In the genomic region with DNA sequence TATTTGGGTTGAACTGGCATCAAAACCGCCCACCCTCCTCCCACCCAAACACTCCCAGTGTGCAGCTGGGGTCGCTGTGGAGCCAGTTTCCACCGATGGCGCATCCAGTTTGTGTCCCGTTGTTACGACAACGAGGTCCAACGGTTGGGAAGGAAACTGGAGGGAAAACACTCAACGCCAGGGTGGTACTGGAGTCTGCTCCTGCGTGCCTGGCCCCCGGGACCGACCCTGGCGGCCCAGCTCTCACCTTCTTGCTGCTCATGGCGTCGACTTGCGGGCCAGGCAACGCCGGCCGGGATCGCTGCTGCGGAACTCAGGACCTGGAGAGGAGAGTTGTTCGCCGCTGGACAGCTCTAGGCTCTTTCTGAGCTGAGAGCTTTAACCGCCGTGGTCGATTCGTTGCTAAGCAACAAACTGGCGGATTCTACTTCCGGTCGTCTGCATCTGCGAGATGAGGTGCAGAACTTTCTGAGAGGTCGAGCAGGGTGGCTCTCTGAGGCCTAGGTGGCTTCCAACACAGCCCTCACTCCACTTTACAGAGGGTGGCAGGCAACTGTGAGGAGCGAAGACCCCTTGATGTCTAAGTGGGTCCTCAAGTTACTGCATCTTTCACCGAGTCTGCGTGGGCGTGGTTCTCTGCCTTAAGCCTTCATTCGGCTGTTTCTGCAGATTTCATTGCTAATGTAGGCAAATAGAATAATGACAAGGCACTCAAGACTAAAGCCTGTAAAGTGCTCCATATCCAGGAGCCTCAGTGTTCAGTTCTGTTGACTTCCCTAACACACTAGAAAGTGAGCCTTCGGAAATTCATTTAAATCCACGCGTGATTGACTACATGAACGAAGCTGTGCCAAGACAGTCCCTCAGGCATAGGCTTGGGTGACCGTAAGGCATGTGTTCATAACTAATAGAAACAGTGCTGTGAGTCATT, we compare ENCODE assay signal across 8 mouse cellular contexts. TPM values are rescaled to one million over a fixed set of nuclear protein-coding genes. Genes with fewer than 3 reads are reported as not detected.
A peak's percentile ranks its signal among the peaks of the same experiment; 100 is the strongest.
DNase-seq lines count a peak whose midpoint lies in the region; ATAC-seq lines count a peak whose summit lies in the region.

Gene Dnah7a (minus strand): TSS at position 354 of the 931 bp plus-strand sequence.

- peak within 1 kb of the TSS; percentile 70 for H3K27ac ChIP-seq in forebrain, embryonic 13.5 days
- peak within 1 kb of the TSS; percentile 89 for H3K27ac ChIP-seq in hindbrain, embryonic 10.5 days

- H3K9ac ChIP-seq in forebrain, embryonic 13.5 days, result peak within 1 kb of the TSS; percentile 73

- no peaks in the 10 kb centered on the region for H3K36me3 ChIP-seq in forebrain, embryonic 13.5 days (ENCODE audit: poor library complexity, severe bottlenecking)
- no peaks in the 10 kb centered on the region for H3K36me3 ChIP-seq in hindbrain, embryonic 10.5 days

- peak within 1 kb of the TSS; percentile 57 for H3K4me3 ChIP-seq in forebrain, embryonic 13.5 days
- peak within 1 kb of the TSS; percentile 63 for H3K4me3 ChIP-seq in hindbrain, embryonic 10.5 days

- 14% methylated on average over 41 of the region's 42 CpGs for WGBS in forebrain, embryonic 13.5 days
- 15% methylated on average over 42 of the region's 42 CpGs for WGBS in hindbrain, embryonic 10.5 days

- H3K4me2 ChIP-seq in forebrain, embryonic 13.5 days, result peak within 1 kb of the TSS; percentile 78

- peaks cover 12% of the 10 kb centered on the region; the same call in 1 of the 2 replicates for H3K4me1 ChIP-seq in forebrain, embryonic 13.5 days
- peaks cover 9% of the 10 kb centered on the region; the same call in 1 of the 2 replicates for H3K4me1 ChIP-seq in hindbrain, embryonic 10.5 days (replicated peaks)

- ATAC-seq in forebrain, embryonic 13.5 days, result peak; percentile 90

- H3K27me3 ChIP-seq in forebrain, embryonic 13.5 days, result no peaks in the 10 kb centered on the region
- H3K27me3 ChIP-seq in hindbrain, embryonic 10.5 days (ENCODE audit: insufficient read depth, poor library complexity, severe bottlenecking), result no peaks in the 10 kb centered on the region

- peak; percentile 51 for DNase-seq in Muller cell, postnatal 12 days (ENCODE audit: inconsistent ontology term)
- DNase-seq in brain, embryonic 18.5 days (ENCODE audit: low read depth, low spot score), result peak; percentile 37
- DNase-seq in hindbrain, embryonic 10.5 days (ENCODE audit: low spot score), result peak; percentile 81
- peak; percentile 18 for DNase-seq in left cerebral cortex, adult 11 months (ENCODE audit: low spot score)
- peak; percentile 33 for DNase-seq in lung, postnatal 36 days
- DNase-seq in right cerebral cortex, adult 18-20 months, result peak; percentile 64
- no peak for DNase-seq in urinary bladder, postnatal 25 days (ENCODE audit: low spot score)

- H3K9me3 ChIP-seq in forebrain, embryonic 13.5 days (replicated peaks), result no peaks in the 10 kb centered on the region
- H3K9me3 ChIP-seq in hindbrain, embryonic 10.5 days, result no peaks in the 10 kb centered on the region

RNA-seq across cellular contexts. Expression of gene Dnah7a, which starts in this region (rescaled TPM):
- 7.6 and 8.5 TPM in 2 replicates for polyA plus RNA-seq in forebrain, embryonic 13.5 days (2015; fragmentation: Nextera tagmentation; extraction: Ambion mirVana)
- 9.1 and 10.4 TPM in 2 replicates for polyA plus RNA-seq in hindbrain, embryonic 10.5 days (2016; fragmentation: Nextera tagmentation; extraction: Ambion mirVana)
